Mouse (Mus musculus) E14TG2a.4 (cell line): ENCODE data around the gene Ndufa9.

Experiments used
- CTCF ChIP-seq: conservative IDR thresholded peaks from 2 replicates; pipeline ENCODE4 v1.5.1; 2014; ENCODE audit warnings: low read length
- NANOG ChIP-seq: IDR thresholded peaks from 2 replicates; pipeline ENCODE4 v1.6.1; 2014; ENCODE audit warnings: borderline replicate concordance, low read length, mixed read lengths
- POU5F1 ChIP-seq: IDR thresholded peaks from 2 replicates; pipeline ENCODE4 v1.6.1; 2014; ENCODE audit warnings: low read length, borderline replicate concordance

- TF ChIP-seq CTCF = no peak
- TF ChIP-seq POU5F1 = no peak
- peak; percentile 32; the same call in 1 of the 2 replicates for TF ChIP-seq NANOG
These were observed 33.7 kb downstream of the Ndufa9 start for GRCm38 (mm10) chr6:126815206-126815750.
